Mouse (Mus musculus): ENCODE results near the gene Rptor.

The Rptor gene

GRCm38 (mm10) chr11:119741401-119741800 lies 138.7 kb downstream of the Rptor start:
- no peak for DNase-seq

- DNase-seq, result no peak
Observed at GRCm38 (mm10) chr11:119744436-119744835, 141.7 kb downstream of the Rptor start.

GRCm38 (mm10) chr11:119745333-119745732 lies 142.6 kb downstream of the Rptor start:
- DNase-seq, result no peak

GRCm38 (mm10) chr11:119754459-119754858 lies 151.8 kb downstream of the Rptor start:
- no peak for DNase-seq

GRCm38 (mm10) chr11:119758214-119758613 lies 155.5 kb downstream of the Rptor start:
- no peak for DNase-seq

GRCm38 (mm10) chr11:119758705-119759327 lies 156.1 kb downstream of the Rptor start:
- no peak for DNase-seq

GRCm38 (mm10) chr11:119762911-119763310 lies 160.2 kb downstream of the Rptor start:
- DNase-seq, result no peak

- DNase-seq, result no peak
Observed at GRCm38 (mm10) chr11:119766023-119766422, 163.3 kb downstream of the Rptor start.

GRCm38 (mm10) chr11:119766782-119767459 lies 164.2 kb downstream of the Rptor start:
- DNase-seq, result no peak

GRCm38 (mm10) chr11:119767525-119767924 lies 164.8 kb downstream of the Rptor start:
- DNase-seq, result no peak

GRCm38 (mm10) chr11:119768511-119768910 lies 165.8 kb downstream of the Rptor start:
- DNase-seq, result no peak

- no peak for DNase-seq
Observed at GRCm38 (mm10) chr11:119769666-119770065, 167.0 kb downstream of the Rptor start.

GRCm38 (mm10) chr11:119770985-119771384 lies 168.3 kb downstream of the Rptor start:
- DNase-seq, result no peak

GRCm38 (mm10) chr11:119772896-119773295 lies 170.2 kb downstream of the Rptor start:
- no peak for DNase-seq

GRCm38 (mm10) chr11:119775076-119775760 lies 172.5 kb downstream of the Rptor start:
- no peak for DNase-seq

GRCm38 (mm10) chr11:119777236-119777635 lies 174.5 kb downstream of the Rptor start:
- DNase-seq, result no peak

GRCm38 (mm10) chr11:119777872-119778271 lies 175.2 kb downstream of the Rptor start:
- no peak for DNase-seq

GRCm38 (mm10) chr11:119780290-119780689 lies 177.6 kb downstream of the Rptor start:
- no peak for DNase-seq

- DNase-seq, result no peak
Observed at GRCm38 (mm10) chr11:119781165-119781564, 178.5 kb downstream of the Rptor start.

- DNase-seq, result no peak
Observed at GRCm38 (mm10) chr11:119781726-119782125, 179.0 kb downstream of the Rptor start.

GRCm38 (mm10) chr11:119783653-119784052 lies 180.9 kb downstream of the Rptor start:
- no peak for DNase-seq

GRCm38 (mm10) chr11:119784672-119785341 lies 182.1 kb downstream of the Rptor start:
- DNase-seq, result no peak

GRCm38 (mm10) chr11:119785661-119786384 lies 183.1 kb downstream of the Rptor start:
- no peak for DNase-seq

Measured in lung, adult 18-20 months (tissue).